Mouse (Mus musculus): ENCODE measurements at regions not wholly inside any gene's neighbourhood (a gene's known extent, or its start where the extent isn't known, plus 50 kb on each side); places are given as distances from the start of the nearest gene placed in this dataset.

GRCm38 (mm10) chr4:83986951-83987822 is 461.8 kb downstream of the Ccdc171 start:
- DNase-seq = no peak

DNA sequence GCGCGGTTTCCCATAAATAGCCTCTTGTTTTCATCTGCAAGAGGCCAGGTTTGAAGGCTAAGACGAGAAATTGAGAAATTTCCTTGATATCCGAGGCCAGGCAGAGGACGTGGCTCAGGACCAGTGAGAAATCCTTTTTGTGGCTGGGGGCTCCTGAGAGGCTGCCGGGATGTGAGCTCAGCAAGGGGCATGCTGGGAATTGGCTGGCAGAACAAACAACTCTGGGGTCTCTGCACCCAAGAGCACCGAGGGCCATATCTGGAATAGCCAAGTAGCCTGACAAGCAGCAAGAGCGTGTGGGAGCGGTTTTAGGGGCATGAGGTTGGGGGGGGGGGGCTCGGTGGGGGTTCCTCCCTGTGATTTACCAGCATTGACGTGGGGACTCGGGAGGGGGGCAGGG is 462.5 kb downstream of the Ccdc171 start:
- no peak for DNase-seq

DNA sequence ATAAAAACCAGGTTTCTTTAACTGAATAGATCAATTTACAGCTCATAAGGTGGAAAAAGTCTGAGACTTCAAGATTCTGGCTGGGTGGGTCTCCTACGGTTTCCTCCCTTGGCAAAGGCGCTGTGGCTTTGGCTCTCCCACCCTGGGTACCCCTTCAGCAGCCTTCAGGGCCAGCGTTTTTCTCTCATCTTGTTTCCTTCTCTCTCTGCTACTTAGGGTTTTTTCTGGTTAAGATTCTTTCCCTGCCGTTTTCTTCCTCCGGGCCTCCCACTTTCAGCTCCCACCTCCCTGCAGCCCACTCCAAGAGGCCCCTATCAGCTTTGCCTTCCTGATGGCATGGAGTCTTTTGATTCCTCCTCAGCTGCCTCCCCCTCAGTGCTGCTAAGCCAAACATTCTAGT is 463.0 kb downstream of the Ccdc171 start:
- no peak for DNase-seq

DNA sequence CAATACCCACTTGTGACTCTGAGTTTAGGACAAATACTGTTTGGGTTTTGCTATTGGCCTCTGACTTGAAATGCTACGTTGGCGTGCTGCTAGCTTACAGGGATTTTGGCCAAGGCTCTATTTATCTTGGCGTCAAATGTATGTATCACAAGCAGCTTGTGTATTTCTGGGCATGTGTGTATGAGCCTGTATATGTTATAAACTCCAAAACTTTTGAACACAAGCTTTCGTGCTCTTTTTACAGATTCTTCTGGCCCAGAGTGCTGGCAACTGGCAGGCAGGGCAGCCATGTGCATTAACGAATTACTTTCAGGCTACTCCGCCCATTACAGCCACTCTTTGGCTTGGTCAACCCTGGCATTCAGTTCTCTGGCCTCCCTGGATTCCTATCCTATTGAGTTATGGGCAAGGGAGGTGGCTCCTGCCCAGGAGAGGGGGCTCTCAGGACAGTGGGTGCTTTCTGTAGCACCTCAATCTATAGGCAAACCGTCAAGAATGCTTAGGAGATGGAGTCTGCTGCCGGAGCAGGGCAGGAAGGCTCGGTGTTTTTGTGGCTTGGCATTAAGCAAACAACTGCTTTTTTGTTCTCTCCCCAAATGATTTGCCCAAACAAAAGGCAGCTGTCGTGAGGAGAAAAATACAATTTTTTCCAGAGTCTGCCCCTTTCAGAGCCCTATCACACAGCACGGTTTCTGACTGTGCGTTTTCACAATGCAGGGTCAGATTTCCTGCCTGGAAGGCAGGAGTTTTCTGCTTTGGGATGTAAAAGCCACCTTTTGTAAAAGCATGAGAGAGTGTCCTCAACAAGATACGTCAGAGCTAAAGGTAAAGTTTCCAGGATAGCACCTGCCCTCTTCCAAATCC is 465.0 kb downstream of the Ccdc171 start:
- DNase-seq = no peak

DNA sequence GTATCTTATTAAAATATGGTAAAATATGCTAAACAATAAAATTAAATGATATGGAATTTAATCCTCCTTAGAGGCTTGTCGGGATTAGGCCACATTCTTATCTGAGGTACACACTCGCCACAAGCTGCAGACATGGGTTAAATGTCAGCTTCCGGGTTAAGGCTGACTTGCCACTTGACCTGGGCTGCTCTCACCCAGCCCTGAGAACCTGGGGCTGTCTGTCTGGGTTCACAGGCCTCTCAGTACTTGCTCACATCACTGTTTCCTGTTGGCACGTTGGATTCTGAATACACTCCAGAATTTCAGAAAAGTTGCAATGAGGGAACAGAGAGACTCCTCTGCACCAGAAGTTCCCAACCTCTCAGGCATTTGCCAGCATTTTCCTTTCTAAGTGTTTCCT is 465.9 kb downstream of the Ccdc171 start:
- no peak for DNase-seq

- DNase-seq = no peak
These were observed 471.7 kb downstream of the Ccdc171 start for GRCm38 (mm10) chr4:83997079-83997478.

DNA sequence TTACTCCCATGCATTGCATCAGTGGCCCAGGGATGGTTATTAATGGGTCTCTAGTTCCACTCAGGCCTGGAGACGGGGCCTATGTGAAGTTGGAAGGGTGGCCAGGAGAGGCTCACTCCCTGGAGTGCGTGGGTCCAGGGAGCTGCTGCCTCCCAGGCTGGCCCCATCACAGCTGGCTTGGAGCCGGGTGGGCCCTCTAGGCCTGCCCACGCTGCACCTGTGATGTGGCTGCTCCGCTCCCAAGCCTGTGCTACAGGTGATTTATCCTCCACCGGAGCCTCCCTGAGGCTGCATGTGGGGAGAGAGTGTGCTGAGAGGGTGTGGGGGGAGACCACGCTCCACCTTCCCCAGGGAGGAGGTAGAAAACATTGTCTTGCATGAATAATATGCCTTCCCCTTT is 476.3 kb downstream of the Ccdc171 start:
- DNase-seq = no peak

- no peak for DNase-seq
These were observed 478.9 kb downstream of the Ccdc171 start for GRCm38 (mm10) chr4:84004055-84004778.

DNA sequence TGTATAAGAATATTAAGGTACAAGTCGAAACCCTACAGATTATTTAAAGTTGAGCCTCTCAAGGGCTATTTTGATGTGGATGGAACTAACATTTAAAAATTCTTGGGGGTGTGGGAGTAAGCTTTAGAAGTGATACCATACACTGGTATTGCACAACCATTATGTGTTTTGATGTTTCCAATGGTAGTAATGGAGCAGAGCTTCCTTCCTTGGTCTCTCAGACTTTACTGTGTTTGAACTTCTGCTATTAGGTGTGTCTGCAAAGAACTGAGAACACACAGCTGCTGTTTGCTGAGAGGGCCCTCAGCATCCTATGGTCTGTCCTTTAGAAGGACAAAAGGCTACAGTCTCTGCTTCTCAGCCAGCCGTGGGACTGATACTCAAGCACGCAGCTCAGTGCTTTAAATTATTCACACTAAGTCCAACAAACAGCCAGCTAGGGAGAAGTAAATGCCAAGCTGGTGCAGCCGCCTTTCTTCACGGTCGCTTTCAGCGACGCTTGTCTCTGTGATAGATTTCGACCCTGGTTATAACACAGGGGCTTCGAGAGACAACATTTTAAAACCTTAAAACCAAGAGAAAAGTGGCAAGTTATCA is 479.5 kb downstream of the Ccdc171 start:
- no peak for DNase-seq

DNA sequence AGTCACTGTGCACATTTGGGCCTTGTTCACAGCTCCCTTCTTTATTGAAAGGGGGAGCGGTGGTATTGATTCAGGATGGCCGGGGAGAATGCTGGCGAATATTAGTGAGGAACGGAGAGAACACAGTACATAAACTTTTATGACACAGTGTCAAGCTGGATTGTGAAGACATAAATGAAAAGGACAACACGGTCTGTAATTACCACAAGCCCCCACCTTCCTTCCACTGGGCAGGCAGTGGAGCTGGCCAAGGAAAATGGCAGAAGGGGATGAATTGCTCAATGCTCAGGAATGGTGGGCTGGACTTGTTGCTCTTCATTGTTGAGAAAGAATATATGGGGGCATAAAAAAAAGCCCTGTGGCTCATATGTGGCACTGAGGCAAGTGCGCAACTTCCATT is 486.6 kb downstream of the Ccdc171 start:
- DNase-seq = no peak

GRCm38 (mm10) chr4:84015139-84015538 is 489.8 kb downstream of the Ccdc171 start:
- DNase-seq = no peak

DNA sequence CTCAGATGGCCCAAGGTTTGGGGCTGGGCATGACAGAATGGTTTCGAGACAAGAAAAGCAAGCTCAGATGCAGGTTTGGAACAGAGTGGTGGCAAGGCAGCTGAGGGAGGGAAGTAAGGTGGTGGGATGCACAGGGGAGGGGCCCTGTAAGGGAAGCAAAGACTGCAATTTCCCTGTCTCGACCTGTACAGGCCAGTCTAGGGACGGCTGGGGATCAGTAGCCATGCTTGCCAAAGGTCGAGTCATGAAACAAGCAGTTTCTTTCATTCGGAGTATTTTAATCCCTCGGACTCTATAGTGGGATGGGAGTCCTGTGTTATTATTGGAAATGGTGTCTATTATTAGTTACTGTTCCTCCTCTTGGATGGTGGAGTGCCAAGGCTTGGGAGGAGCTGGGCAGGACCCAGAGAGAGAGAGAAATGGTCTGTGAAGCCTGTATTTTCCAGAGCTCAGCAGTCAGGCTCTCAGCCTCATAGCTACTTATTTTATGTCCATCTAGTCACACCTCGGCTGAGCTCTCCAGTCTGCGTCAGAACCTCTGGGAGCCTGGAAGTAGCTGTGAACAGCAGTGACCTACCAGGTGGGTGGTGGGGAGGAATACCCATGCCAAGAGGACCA is 490.3 kb downstream of the Ccdc171 start:
- no peak for DNase-seq

DNA sequence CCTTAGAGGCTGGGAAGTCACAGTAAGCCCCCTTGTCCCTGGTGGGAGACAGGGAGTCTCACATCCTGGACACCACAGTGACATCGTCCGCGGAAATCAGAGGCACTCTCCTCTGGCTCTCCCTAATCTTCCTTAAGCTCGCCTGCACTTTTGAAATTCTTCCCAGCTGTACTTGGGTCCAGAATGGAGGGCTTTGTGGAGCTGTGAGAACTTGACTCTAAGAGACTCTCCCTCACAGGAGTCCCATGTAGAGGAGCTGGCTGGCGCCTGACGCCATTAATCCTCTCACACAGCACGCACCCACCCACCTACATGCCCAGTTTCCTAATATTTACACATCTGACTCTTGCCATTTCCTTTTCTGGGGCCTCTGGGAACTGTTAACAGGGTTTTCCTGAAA is 492.8 kb downstream of the Ccdc171 start:
- DNase-seq = no peak

DNA sequence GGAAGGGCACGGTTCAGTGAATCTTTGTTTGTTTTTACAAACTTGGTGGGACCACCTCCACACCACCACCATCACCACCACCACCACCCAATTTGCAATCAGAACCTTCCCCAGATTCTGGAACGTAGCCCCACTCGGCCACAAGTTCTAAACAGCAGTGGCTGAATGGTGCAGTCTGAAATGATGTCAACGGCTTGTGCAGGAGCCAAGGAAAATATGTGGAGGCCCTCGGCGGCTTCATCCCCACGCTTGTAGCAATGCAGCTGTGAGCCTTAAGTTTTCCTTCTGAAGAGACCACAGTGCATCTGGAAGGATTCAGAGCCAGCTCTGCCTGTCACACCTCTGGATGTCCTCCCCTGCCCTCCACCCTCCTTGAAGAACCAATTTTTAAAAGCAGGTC is 493.4 kb downstream of the Ccdc171 start:
- DNase-seq = no peak

- DNase-seq = no peak
These were observed 494.3 kb downstream of the Ccdc171 start for GRCm38 (mm10) chr4:84019500-84020255.

- no peak for DNase-seq
These were observed 495.3 kb downstream of the Ccdc171 start for GRCm38 (mm10) chr4:84020692-84021091.

DNA sequence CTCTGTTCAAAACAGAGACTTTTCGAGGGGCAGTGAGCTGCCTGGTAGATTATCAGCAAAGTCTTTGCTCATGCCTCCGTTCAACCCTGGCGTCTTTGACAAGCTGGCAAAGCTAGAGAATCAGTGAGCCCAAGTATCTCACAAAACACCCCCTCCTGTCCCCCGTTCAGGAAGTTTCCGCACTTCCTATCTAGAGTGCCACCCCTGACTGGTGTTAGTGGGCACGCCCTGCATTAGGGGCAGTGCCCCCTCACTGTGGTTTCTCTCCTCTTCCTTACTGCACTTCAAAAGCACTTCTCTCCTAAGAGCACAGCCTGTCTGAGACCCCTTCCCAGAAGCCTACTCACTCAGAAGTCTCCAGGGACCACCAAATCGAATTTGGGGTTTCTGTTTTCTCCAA is 497.0 kb downstream of the Ccdc171 start:
- no peak for DNase-seq

DNA sequence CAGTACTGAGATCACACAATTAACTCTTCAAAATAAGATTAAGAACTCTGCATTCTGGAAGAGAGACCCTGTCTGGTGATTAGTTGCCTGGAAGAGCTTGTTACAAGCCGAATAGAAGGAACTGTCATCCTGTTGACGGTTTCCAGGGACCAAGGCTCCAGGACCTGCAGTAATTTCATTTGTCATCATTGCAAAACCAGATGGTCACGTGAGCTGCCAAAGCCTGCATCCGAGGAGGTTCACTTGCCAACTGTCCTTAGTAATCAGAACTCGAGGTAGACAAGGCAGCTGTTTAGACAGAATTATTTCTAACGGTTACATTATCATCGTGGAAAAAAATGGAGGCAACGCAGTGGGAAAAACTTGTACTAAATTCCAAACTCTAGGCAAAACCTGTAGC is 500.8 kb downstream of the Ccdc171 start:
- DNase-seq = no peak

DNA sequence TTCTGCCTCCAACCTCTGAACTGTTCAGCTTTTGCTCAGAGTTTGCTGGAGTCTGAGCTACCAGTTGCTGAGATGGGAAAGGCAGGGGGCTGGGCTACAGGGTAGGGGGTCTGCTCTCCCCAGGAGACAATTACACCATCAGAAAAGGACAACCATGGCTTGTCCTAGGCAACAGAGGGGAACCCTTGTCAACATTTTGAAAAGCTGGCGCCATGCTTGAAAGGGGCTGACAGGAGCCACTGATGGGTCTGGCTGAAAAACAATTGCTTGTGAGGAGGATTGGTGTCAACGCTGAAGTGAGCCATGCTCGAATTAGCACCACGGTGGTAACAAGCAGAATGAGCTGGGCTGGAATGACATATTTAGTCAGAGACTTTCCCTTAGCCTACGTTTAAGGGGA is 502.8 kb downstream of the Ccdc171 start:
- DNase-seq = no peak

DNA sequence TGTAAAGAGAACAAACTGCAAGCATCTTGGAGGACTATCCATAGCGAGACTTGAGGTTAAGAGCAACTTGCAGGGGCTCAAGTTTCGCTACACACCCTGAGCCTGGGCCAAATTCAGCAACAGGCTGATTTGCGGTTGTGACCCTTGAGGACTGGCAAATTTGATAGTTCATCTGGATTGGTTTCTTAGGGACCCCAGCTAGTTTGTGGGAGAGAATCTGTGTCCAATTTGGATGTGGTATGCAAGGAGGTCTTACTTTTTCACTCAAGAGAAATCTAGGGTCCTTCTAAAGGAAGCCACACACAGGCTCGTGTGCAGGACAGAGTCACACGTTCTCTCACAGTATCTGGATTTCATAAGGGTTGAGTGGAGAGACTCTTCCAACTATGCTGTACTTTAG is 505.6 kb downstream of the Ccdc171 start:
- DNase-seq = no peak

- no peak for DNase-seq
These were observed 507.2 kb downstream of the Ccdc171 start for GRCm38 (mm10) chr4:84032505-84032904.

DNA sequence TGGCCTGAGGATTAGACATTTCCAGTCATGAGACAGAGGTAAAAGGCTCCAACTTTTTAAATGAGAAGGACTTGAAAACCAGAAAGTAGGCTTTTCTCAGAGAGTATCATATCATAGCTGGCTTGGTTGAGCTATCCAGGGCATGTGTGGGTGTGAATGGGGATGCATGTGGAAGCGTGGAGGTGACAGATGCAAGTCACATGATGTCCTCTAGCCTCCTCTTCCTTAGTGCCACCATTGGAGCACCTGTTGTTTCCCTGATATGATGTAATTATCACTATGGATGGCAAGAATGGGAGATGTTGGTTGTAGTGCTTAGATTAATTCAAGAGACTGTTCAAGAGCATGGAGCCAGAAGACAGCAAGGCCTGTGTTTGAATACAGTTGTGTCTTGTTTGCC is 510.0 kb downstream of the Ccdc171 start:
- no peak for DNase-seq

Data from thymus, postnatal 25 days (tissue).